Mouse (Mus musculus): ENCODE measurements around the gene Mc3r.

Gene Mc3r

GRCm38 (mm10) chr2:172256418-172256817, 8.1 kb downstream of the Mc3r start:
- no peak for DNase-seq (ENCODE audit: low spot score in 2 of 2)

GRCm38 (mm10) chr2:172256956-172257355, 8.7 kb downstream of the Mc3r start:
- no peak for DNase-seq (ENCODE audit: low spot score in 2 of 2)

- no peak for DNase-seq (ENCODE audit: low spot score in 2 of 2)
Measured at GRCm38 (mm10) chr2:172257471-172258065, 9.3 kb downstream of the Mc3r start.

- DNase-seq (ENCODE audit: low spot score in 2 of 2), result no peak
Measured at GRCm38 (mm10) chr2:172260064-172260463, 11.8 kb downstream of the Mc3r start.

- no peak for DNase-seq (ENCODE audit: low spot score in 2 of 2)
Measured at GRCm38 (mm10) chr2:172261441-172261840, 13.1 kb downstream of the Mc3r start.

DNA sequence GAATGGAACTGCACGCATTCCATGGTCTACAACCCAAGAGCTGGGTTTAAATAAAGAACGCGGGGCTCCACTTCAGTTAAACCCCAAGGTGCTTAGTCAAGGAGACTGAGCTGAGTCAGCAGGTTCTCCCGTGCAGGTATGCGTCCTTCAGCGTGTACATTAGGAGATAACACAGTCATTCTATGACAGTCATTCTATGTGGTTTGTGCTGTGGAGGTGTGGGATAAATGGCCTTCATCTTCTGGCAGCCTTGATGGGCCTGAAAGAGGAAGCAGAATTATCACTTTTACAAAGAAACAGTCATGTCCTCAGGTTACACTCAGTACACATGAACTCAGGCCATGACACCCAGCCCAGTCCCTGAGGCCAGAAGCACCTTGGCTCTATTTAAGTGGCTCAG, 14.9 kb downstream of the Mc3r start:
- no peak for DNase-seq (ENCODE audit: low spot score in 2 of 2)

GRCm38 (mm10) chr2:172269907-172270306, 21.6 kb downstream of the Mc3r start:
- DNase-seq (ENCODE audit: low spot score in 2 of 2), result no peak

GRCm38 (mm10) chr2:172270485-172270944, 22.2 kb downstream of the Mc3r start:
- DNase-seq (ENCODE audit: low spot score in 2 of 2), result no peak

- DNase-seq (ENCODE audit: low spot score in 2 of 2), result no peak
Measured at GRCm38 (mm10) chr2:172270974-172271697, 22.8 kb downstream of the Mc3r start.

- peak in 1 of 2 experiments; percentile 7 for DNase-seq (ENCODE audit: low spot score in 2 of 2)
Measured at GRCm38 (mm10) chr2:172274662-172275061, 26.4 kb downstream of the Mc3r start.

DNA sequence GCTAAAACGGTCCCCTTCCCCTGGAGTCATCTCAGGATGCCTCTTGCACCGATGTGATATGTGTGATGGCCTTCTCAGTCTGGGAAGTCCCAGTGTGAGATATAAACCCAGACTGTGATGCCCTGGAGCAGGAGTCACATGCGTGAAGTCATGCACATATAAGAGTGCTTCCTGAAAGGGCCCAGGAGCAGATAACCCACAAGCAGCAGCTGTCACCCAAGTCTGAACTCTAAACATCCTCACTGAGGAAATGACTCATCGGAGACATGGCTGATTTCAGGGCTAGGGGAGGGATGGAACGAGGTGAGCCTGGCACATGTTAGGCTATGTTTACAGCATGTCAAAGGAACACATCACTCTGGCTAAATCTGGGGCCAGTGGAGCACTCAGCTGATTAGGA, 27.9 kb downstream of the Mc3r start:
- DNase-seq (ENCODE audit: low spot score in 2 of 2), result no peak

DNA sequence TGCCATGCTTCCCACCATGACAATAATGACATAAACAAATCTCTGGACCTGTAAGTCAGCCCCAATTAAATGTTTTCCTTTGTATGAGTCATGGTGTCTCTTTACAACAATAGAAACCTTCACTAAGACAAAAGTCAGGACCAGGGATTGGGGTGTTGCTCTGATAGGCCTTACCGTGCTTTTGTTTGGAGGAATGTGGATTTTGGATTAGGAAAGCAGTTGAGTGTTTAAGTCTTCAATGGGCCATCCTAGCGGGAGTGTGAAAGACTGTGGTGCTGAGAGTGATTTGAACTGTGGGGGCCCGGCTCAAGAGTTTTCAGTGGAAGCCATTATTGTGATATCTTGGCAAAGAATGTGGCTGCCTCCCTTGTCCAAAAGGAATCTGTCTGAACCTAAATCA, 30.7 kb downstream of the Mc3r start:
- no peak for DNase-seq (ENCODE audit: low spot score in 2 of 2)

GRCm38 (mm10) chr2:172282071-172282710, 33.9 kb downstream of the Mc3r start:
- no peak for DNase-seq (ENCODE audit: low spot score in 2 of 2)

DNA sequence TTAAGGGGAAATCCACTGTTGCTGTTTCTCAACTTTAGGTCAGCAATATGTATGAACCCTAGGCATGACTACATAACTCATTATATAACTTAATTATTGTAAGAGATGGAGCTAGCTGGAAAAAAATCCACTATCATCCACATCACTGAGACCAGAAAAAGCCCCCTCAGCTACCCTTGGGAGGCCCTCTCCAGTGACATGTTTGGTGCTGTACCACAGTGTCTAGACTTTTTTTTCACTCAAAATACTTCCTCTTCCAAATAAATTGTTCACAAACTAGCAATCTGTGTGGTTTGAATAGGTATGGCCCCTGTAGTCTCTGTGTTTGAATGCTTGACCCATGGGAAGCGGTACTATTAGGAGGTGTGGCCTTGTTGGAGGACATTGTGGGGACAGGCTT, 39.4 kb downstream of the Mc3r start:
- DNase-seq (ENCODE audit: low spot score in 2 of 2), result no peak

- DNase-seq (ENCODE audit: low spot score in 2 of 2), result no peak
Measured at GRCm38 (mm10) chr2:172288965-172289364, 40.7 kb downstream of the Mc3r start.

GRCm38 (mm10) chr2:172289632-172290031, 41.3 kb downstream of the Mc3r start:
- no peak for DNase-seq (ENCODE audit: low spot score in 2 of 2)

GRCm38 (mm10) chr2:172290474-172290873, 42.2 kb downstream of the Mc3r start:
- DNase-seq (ENCODE audit: low spot score in 2 of 2), result no peak

DNA sequence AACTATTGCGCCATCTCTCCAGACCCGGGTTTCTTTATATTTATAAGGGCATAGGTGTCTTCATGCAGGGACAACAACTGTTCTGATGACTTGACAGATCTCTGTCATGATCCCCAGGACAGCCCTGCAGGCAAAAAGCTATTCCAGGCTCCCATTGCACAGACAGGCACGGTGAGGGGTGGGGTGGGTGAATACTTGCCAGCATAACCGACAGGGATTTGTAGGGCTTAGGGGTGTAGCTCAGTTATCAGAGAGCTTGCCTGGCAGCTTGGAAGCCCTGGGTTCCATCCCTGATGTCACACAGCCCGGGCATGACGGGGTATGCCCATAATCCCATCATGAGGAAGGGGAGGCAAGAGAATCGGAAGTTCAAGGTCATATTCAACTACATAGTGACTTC, 42.7 kb downstream of the Mc3r start:
- no peak for DNase-seq (ENCODE audit: low spot score in 2 of 2)

DNA sequence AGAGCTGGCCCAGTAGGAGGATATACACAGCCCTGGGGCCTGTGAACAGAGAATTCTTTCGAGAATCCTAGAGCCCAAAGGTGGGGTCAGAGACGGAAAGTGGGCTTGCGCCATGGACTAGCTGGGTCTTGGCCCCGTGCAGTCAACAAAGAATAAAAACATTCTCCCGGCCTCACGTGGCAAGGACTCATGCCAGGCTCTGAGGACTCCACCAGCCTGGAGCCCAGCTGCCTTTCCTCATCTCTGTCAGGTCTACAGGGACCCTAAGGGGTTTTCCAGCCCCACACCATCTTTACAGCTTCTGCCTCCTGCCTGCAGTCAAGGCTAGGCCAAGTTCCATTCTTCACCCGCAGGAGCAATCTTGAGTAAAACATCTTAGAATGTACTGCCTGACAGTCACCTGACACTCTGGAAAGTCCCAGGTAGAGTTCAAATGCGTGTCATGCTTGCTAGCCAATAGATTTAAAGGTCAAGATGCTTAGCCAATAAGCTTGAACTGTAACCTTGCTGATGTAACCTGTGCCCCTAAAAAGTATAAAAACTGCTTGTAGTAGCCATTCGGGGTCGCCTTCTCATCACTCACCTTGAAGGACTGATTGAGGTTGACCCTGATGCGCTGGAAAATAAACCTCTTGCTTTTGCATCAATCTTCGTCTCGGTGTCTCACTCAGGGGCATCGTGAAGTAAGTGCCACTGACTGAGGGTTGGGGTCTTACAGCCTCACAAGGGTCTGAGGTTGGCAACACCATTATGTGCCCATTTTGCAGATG, 43.6 kb downstream of the Mc3r start:
- DNase-seq (ENCODE audit: low spot score in 2 of 2), result no peak

DNA sequence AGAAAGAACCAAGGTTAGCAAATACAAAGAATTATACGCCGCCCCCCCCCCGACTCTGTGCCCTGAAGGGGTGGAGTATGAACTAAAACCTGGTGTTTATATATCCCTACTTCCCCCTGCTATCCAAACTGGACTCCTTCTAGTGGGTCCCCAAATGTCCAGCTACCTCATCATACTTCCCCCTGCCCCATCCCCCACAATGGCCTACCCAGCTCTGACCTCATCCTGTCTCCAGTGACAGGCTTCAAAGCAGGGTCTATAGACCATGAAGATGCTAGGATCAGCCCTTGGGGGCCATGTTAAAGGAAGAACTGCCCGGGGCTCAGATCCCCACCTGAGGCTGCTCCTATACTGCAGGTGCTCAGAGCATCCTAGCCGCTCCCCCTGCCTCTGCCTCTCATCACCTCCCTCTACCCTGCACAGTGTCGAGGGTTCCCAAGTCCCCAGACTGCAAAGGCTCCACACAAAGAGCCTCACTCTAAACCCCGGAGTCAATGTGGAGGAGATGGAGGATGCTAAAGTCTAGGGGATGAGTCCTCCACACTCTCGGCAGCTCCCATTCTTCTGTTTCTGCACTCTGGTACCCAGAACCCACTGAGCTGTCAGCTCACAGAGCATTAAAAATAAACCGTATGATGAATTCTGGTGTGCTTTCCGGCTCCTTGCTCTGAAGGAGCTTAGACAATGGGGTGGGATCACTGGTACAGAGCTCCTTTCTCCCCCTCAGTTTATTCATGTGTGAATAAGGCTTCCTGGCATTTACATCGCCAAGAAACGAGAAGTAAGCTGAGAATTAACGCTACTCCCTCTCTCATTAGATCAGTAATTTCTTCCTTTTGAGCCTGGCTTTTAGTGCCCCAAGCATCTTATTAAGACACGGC, 44.5 kb downstream of the Mc3r start:
- DNase-seq (ENCODE audit: low spot score in 2 of 2), result no peak

DNA sequence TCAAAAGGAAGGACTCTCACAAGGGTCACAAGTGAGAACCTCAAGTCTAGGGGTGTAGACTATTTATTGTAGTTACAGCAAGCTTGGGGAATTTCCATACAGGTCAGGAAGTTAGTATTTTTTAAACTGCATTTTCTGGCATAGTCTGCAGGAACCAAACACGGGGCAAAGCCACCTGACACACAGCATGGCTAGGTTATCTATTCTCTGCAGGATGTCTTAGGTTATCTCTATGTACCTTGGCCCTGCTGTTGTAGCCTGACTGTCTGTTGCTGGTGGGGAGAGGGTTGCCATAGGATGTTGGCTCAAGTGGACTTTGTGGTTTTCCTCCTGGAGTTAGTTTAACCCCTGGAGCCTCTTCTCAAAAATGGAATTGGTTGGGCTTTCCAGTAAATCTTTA, 49.8 kb downstream of the Mc3r start:
- DNase-seq (ENCODE audit: low spot score in 2 of 2), result no peak
